Mouse (Mus musculus) CH12.LX (cell line): ENCODE data around the gene Has3.

Experiments
- BHLHE40 ChIP-seq: IDR thresholded peaks from 2 replicates; pipeline ENCODE4 v1.6.1; 2011; ENCODE audit warnings: mild to moderate bottlenecking, low read depth, low read length, improper control_type of control experiment
- CHD1 ChIP-seq: IDR thresholded peaks from 2 replicates; pipeline ENCODE4 v1.6.1; 2012; ENCODE audit warnings: low read depth, low read length, improper control_type of control experiment, inconsistent platforms
- CTCF ChIP-seq, 2 experiments: IDR thresholded peaks in 1 of 2; conservative IDR thresholded peaks in 1 of 2; 2 replicates each; pipeline ENCODE4 v1.5.1; 2011 to 2012; ENCODE audit warnings: low read depth in 2 of 2, low read length in 2 of 2, improper control_type of control experiment in 1 of 2, inconsistent platforms in 1 of 2, mild to moderate bottlenecking in 1 of 2, moderate library complexity in 1 of 2
- MAX ChIP-seq: IDR thresholded peaks from 2 replicates; pipeline ENCODE4 v1.6.1; 2011; ENCODE audit warnings: low read length, improper control_type of control experiment
- POLR2A ChIP-seq: IDR thresholded peaks from 2 replicates; pipeline ENCODE4 v1.6.1; 2011; ENCODE audit warnings: low read depth, mild to moderate bottlenecking, improper control_type of control experiment, low read length
- TBP ChIP-seq: conservative IDR thresholded peaks from 2 replicates; pipeline ENCODE4 v1.6.1; 2011; ENCODE audit warnings: low read depth, low read length, improper control_type of control experiment
- UBTF ChIP-seq: IDR thresholded peaks from 2 replicates; pipeline ENCODE4 v1.6.1; 2012; ENCODE audit warnings: low read depth, mild to moderate bottlenecking, inconsistent platforms, low read length, improper control_type of control experiment, moderate library complexity
- USF1 ChIP-seq: IDR thresholded peaks from 2 replicates; pipeline ENCODE4 v1.6.1; 2014; ENCODE audit warnings: low read depth, mild to moderate bottlenecking, inconsistent platforms, low read length, improper control_type of control experiment

DNA sequence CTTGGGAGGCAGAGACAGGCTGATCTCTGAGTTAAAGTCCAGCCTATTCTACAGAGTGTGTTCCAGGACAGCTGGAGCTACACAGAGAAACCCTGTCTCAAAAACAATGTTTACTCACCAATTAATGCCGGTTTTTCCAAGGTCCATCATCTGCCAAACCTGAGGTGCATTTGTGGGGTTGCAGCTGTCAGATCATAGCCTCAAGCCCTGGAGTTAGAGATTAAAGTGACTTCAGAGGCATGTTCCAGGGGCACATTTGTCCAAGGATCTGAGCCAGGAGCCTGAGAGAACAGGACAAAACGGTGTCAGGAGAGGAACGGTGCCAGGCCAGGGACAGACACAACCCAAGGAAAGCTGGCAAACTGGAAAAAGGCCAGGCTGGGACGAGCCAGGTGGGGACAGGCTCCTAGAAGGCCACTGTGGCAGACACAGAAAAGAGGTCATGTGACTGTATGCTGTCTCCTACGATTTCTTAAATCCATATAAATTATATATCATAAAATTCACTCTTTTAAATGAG lies 40.5 kb upstream of the Has3 start:
- TF ChIP-seq BHLHE40 (no peak), POLR2A (no peak), CTCF (conservative IDR thresholded peaks at IDR 0.05 in 1 of 2, IDR thresholded peaks at IDR 0.05 in 1 of 2; ENCODE audit: low read depth in 2 of 2, low read length in 2 of 2) (no peak), TBP (no peak), MAX (no peak), UBTF (no peak), USF1 (no peak), CHD1 (no peak)
